Mouse (Mus musculus) erythroblast, embryonic 14.5 days (primary cell): ENCODE results near the gene Zfyve21.

Experiments used
- GATA1 ChIP-seq: IDR thresholded peaks from 2 replicates; pipeline ENCODE4 v1.6.1; 2012; ENCODE audit warnings: low read length, inconsistent platforms, mixed read lengths
- TAL1 ChIP-seq: IDR thresholded peaks from 3 replicates; pipeline ENCODE4 v1.6.1; 2012; ENCODE audit warnings: low read length, inconsistent platforms, mixed read lengths

DNA sequence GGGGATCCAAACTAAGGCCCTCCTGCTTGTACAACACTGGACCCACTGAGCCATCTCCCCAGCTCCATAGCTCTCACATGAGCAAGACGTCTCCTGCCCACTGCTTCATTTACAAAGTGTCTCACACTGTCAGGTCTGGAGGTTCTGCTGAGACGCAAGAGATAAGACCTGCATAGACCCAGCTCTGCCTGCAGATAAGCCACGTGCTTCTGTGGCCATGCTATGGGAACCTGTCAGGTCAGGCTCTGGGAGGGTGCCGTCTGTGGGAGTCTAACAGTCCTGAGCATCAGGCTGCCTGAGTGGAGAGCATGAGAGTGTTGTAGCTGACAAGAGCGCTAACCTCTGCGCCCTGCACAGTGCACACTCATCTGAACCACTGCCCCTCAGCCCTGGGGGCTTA lies 27.0 kb upstream of the Zfyve21 start:
- no peak for TF ChIP-seq GATA1
- no peak for TF ChIP-seq TAL1
